Mouse (Mus musculus) stomach, postnatal 0 days (tissue): ENCODE data around the gene Zfp637.

Source experiments
- CTCF ChIP-seq: IDR thresholded peaks from 2 replicates; pipeline ENCODE4 v1.5.1; 2016; ENCODE audit warnings: antibody characterized with exemption, low read depth, mild to moderate bottlenecking, moderate library complexity
- EP300 ChIP-seq: optimal IDR thresholded peaks from 2 replicates; pipeline ENCODE3; 2016; ENCODE audit warnings: antibody characterized with exemption

DNA sequence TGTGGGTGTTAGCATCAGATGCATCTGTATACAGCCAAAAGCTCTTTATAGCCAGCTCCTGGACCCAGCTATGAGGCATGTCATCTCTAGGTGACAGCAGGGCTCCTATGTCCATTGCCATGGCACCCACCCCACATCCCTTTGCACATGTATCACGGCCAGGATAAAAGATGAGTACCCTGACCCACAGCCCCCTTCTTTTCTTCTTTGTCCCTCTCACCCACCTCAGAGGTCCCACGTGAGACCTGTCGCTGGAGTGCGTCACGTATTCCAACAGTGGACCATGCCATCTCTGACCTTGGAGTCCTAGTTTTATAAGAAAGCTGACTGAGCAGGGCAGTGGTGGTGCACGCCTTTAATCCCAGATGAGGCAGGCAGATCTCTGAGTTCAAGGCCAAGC lies 31.2 kb upstream of the Zfp637 start:
- TF ChIP-seq EP300 (no peak), CTCF (no peak)
